Mouse (Mus musculus): Measurements from ENCODE around the gene Reps1. TPM values are rescaled to one million over a fixed set of nuclear protein-coding genes. Genes with fewer than 3 reads are reported as not detected.

The Reps1 gene
- polyA plus RNA-seq, 1 experiment: 61.6 TPM

GRCm38 (mm10) chr10:18139615-18140014, 84.0 kb downstream of the Reps1 start:
- DNase-seq (ENCODE audit: low read depth): no peak

GRCm38 (mm10) chr10:18141389-18141788, 85.7 kb downstream of the Reps1 start:
- DNase-seq (ENCODE audit: low read depth): no peak

GRCm38 (mm10) chr10:18142231-18142630, 86.6 kb downstream of the Reps1 start:
- DNase-seq (ENCODE audit: low read depth): no peak

GRCm38 (mm10) chr10:18147224-18147623, 91.6 kb downstream of the Reps1 start:
- no peak for DNase-seq (ENCODE audit: low read depth)

- no peak for DNase-seq (ENCODE audit: low read depth)
These were observed 106.8 kb downstream of the Reps1 start for GRCm38 (mm10) chr10:18162435-18162971.

Other genes starting within 250 kb of the Reps1 start
- gene Heca, start 107.8 kb upstream of the Reps1 start, polyA plus RNA-seq (2012; rRNA removed): 11.9 and 13.2 TPM in 2 replicates
- gene Abracl, start 32.6 kb upstream of the Reps1 start, polyA plus RNA-seq (2012; rRNA removed): 31.4 and 43.3 TPM in 2 replicates
- gene Ect2l, start 155.0 kb downstream of the Reps1 start, polyA plus RNA-seq (2012; rRNA removed): 0.18 and 0.19 TPM in 2 replicates
- gene Ccdc28a, start 179.1 kb downstream of the Reps1 start, polyA plus RNA-seq (2012; rRNA removed): 17.9 and 20.9 TPM in 2 replicates